Mouse (Mus musculus): ENCODE measurements at regions not wholly inside any gene's neighbourhood (a gene's known extent, or its start where the extent isn't known, plus 50 kb on each side); places are given as distances from the start of the nearest gene placed in this dataset.
A peak's percentile ranks its signal among the peaks of the same experiment; 100 is the strongest.

- DNase-seq (ENCODE audit: low read depth): peak; percentile 28
- TF ChIP-seq POLR2A (IDR thresholded peaks at IDR 0.05; ENCODE audit: borderline replicate concordance, extremely low read depth, insufficient read depth, insufficient read length, poor library complexity, severe bottlenecking) (no peak), CTCF (IDR thresholded peaks at IDR 0.05; ENCODE audit: borderline replicate concordance, extremely low read depth, insufficient read depth, insufficient read length) (no peak)
Observed at GRCm38 (mm10) chr14:106010961-106011360, 95.0 kb upstream of the Trim52 start.

- no peak for TF ChIP-seq CTCF (IDR thresholded peaks at IDR 0.05; ENCODE audit: borderline replicate concordance, extremely low read depth, insufficient read depth, insufficient read length)
- TF ChIP-seq POLR2A (IDR thresholded peaks at IDR 0.05; ENCODE audit: borderline replicate concordance, extremely low read depth, insufficient read depth, insufficient read length, poor library complexity, severe bottlenecking): no peak
- no peak for DNase-seq (ENCODE audit: low read depth)
Observed at GRCm38 (mm10) chr14:106011991-106012427, 94.0 kb upstream of the Trim52 start.

- DNase-seq (ENCODE audit: low read depth): no peak
- TF ChIP-seq POLR2A (IDR thresholded peaks at IDR 0.05; ENCODE audit: borderline replicate concordance, extremely low read depth, insufficient read depth, insufficient read length, poor library complexity, severe bottlenecking) (no peak), CTCF (IDR thresholded peaks at IDR 0.05; ENCODE audit: borderline replicate concordance, extremely low read depth, insufficient read depth, insufficient read length) (no peak)
Observed at GRCm38 (mm10) chr14:106022806-106023205, 83.2 kb upstream of the Trim52 start.

- DNase-seq (ENCODE audit: low read depth): no peak
- no peak for TF ChIP-seq POLR2A (IDR thresholded peaks at IDR 0.05; ENCODE audit: borderline replicate concordance, extremely low read depth, insufficient read depth, insufficient read length, poor library complexity, severe bottlenecking)
- TF ChIP-seq CTCF (IDR thresholded peaks at IDR 0.05; ENCODE audit: borderline replicate concordance, extremely low read depth, insufficient read depth, insufficient read length): no peak
Observed at GRCm38 (mm10) chr14:106026815-106027214, 79.2 kb upstream of the Trim52 start.

GRCm38 (mm10) chr14:106027686-106028085, 78.3 kb upstream of the Trim52 start:
- TF ChIP-seq POLR2A (IDR thresholded peaks at IDR 0.05; ENCODE audit: borderline replicate concordance, extremely low read depth, insufficient read depth, insufficient read length, poor library complexity, severe bottlenecking): no peak
- no peak for TF ChIP-seq CTCF (IDR thresholded peaks at IDR 0.05; ENCODE audit: borderline replicate concordance, extremely low read depth, insufficient read depth, insufficient read length)
- peak; percentile 25 for DNase-seq (ENCODE audit: low read depth)

- no peak for TF ChIP-seq POLR2A (IDR thresholded peaks at IDR 0.05; ENCODE audit: borderline replicate concordance, extremely low read depth, insufficient read depth, insufficient read length, poor library complexity, severe bottlenecking)
- TF ChIP-seq CTCF (IDR thresholded peaks at IDR 0.05; ENCODE audit: borderline replicate concordance, extremely low read depth, insufficient read depth, insufficient read length): no peak
- DNase-seq (ENCODE audit: low read depth): no peak
Observed at GRCm38 (mm10) chr14:106031094-106031493, 74.9 kb upstream of the Trim52 start.

GRCm38 (mm10) chr14:106033793-106034192, 72.2 kb upstream of the Trim52 start:
- TF ChIP-seq CTCF (IDR thresholded peaks at IDR 0.05; ENCODE audit: borderline replicate concordance, extremely low read depth, insufficient read depth, insufficient read length) (no peak), POLR2A (IDR thresholded peaks at IDR 0.05; ENCODE audit: borderline replicate concordance, extremely low read depth, insufficient read depth, insufficient read length, poor library complexity, severe bottlenecking) (no peak)
- DNase-seq (ENCODE audit: low read depth): no peak

- TF ChIP-seq CTCF (IDR thresholded peaks at IDR 0.05; ENCODE audit: borderline replicate concordance, extremely low read depth, insufficient read depth, insufficient read length): no peak
- no peak for TF ChIP-seq POLR2A (IDR thresholded peaks at IDR 0.05; ENCODE audit: borderline replicate concordance, extremely low read depth, insufficient read depth, insufficient read length, poor library complexity, severe bottlenecking)
- peak; percentile 24 for DNase-seq (ENCODE audit: low read depth)
Observed at GRCm38 (mm10) chr14:106034933-106035665, 70.9 kb upstream of the Trim52 start.

- TF ChIP-seq POLR2A (IDR thresholded peaks at IDR 0.05; ENCODE audit: borderline replicate concordance, extremely low read depth, insufficient read depth, insufficient read length, poor library complexity, severe bottlenecking) (no peak), CTCF (IDR thresholded peaks at IDR 0.05; ENCODE audit: borderline replicate concordance, extremely low read depth, insufficient read depth, insufficient read length) (no peak)
- DNase-seq (ENCODE audit: low read depth): no peak
Observed at GRCm38 (mm10) chr14:106044274-106044673, 61.7 kb upstream of the Trim52 start.

GRCm38 (mm10) chr14:106050231-106050630, 55.8 kb upstream of the Trim52 start:
- TF ChIP-seq CTCF (IDR thresholded peaks at IDR 0.05; ENCODE audit: borderline replicate concordance, extremely low read depth, insufficient read depth, insufficient read length) (no peak), POLR2A (IDR thresholded peaks at IDR 0.05; ENCODE audit: borderline replicate concordance, extremely low read depth, insufficient read depth, insufficient read length, poor library complexity, severe bottlenecking) (no peak)
- peak; percentile 43 for DNase-seq (ENCODE audit: low read depth)

- TF ChIP-seq CTCF (IDR thresholded peaks at IDR 0.05; ENCODE audit: borderline replicate concordance, extremely low read depth, insufficient read depth, insufficient read length) (no peak), POLR2A (IDR thresholded peaks at IDR 0.05; ENCODE audit: borderline replicate concordance, extremely low read depth, insufficient read depth, insufficient read length, poor library complexity, severe bottlenecking) (no peak)
- DNase-seq (ENCODE audit: low read depth): no peak
Observed at GRCm38 (mm10) chr14:106052585-106053551, 53.1 kb upstream of the Trim52 start.

All from brain, embryonic 14.5 days (tissue).